Mouse (Mus musculus) stomach, embryonic 15.5 days (tissue): ENCODE measurements around the gene Crxos. TPM values are rescaled to one million over a fixed set of nuclear protein-coding genes. Genes with fewer than 3 reads are reported as not detected.
A peak's percentile ranks its signal among the peaks of the same experiment; 100 is the strongest.

ENCODE experiments used
- ATAC-seq: fragments of 200-750 bp; cut with Nextera tagmentation; 2 replicates; pipeline ENCODE4 v1.8.0; 2017; ENCODE audit warnings: low read depth, moderate number of reproducible peaks, moderate TSS enrichment; ENCODE audit not compliant: insufficient read depth, low FRiP score
- H3K27ac ChIP-seq: fragments of 300-500 bp; sonication (generic); 2 replicates; pipeline ENCODE4 v1.5.1; 2015; ENCODE audit warnings: mild to moderate bottlenecking, inconsistent platforms
- H3K27me3 ChIP-seq: fragments of 300-500 bp; sonication (generic); replicated peaks from 2 replicates; pipeline ENCODE4 v1.6.1; 2015; ENCODE audit warnings: inconsistent platforms
- H3K36me3 ChIP-seq: fragments of 300-500 bp; sonication (generic); 2 replicates; pipeline ENCODE4 v1.6.1; 2015; ENCODE audit warnings: inconsistent platforms
- H3K4me1 ChIP-seq: fragments of 300-500 bp; sonication (generic); 2 replicates; pipeline ENCODE4 v1.6.1; 2015; ENCODE audit warnings: inconsistent platforms
- H3K4me2 ChIP-seq: fragments of 300-500 bp; sonication (generic); 2 replicates; pipeline ENCODE4 v1.6.1; 2015; ENCODE audit warnings: mild to moderate bottlenecking, inconsistent platforms
- H3K4me3 ChIP-seq: fragments of 300-500 bp; sonication (generic); replicated peaks from 2 replicates; pipeline ENCODE4 v1.5.1; 2015; ENCODE audit warnings: inconsistent platforms
- H3K9ac ChIP-seq: fragments of 300-500 bp; sonication (generic); 2 replicates; pipeline ENCODE4 v1.6.1; 2015; ENCODE audit warnings: inconsistent platforms
- H3K9me3 ChIP-seq: fragments of 300-500 bp; sonication (generic); 2 replicates; pipeline ENCODE4 v1.6.1; 2016; ENCODE audit warnings: inconsistent platforms
- WGBS: fragments of 180-500 bp; shearing (Covaris S2); methylation state at CpG from one replicate; pipeline ENCODE4 v1.1.7; 2015; 5-methylcytosine and 5-hydroxymethylcytosine counted together
- polyA plus RNA-seq: library from polyadenylated mRNA; unstranded; fragments of >200 nt; fragmentation: Nextera tagmentation; extraction: Ambion mirVana; gene quantifications from 2 replicates; pipeline ENCODE4 v1.2.1, GENCODE M21; 2015

Gene Crxos
- polyA plus RNA-seq, 1 experiment from 2014 or later = not detected

DNA sequence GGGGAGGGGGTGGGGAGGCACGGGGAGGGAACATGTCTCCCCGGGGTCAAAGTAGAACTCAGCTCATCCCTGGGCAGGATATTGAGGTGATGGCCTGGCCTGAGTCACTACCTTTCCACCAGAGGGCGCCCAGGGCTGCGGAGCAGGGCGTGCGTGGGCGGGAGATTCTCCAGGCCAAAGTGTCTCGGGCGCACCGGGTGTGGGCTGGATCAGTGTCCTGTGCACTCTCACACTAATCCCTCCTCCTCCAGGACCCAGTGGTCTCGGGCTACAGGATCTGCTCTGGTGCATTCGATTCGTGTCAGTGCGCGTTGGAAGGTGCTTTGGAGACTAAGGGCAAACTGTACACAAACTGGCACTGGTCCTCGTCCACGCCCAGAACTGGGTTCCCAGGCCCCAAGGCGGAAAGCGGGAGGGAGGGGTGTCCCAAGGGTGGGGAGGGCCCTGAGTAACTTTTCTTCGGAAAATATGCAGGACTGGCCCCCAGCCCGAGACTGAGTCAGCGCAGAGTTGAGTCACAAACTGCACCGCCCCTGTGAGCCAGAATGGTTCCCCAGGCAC lies 66.0 kb downstream of the Crxos start:
- WGBS = 2% methylated on average over 23 of the region's 23 CpGs
- Histone ChIP-seq H3K27me3 (no peaks in the 10 kb centered on the region), H3K9ac (no peak overlapping the region), H3K4me3 (peak overlapping the region; percentile 28), H3K36me3 (peaks cover 29% of the 10 kb centered on the region), H3K4me1 (peaks cover 36% of the 10 kb centered on the region), H3K9me3 (no peaks in the 10 kb centered on the region), H3K4me2 (peak overlapping the region; percentile 62), H3K27ac (peak overlapping the region; percentile 77)
- ATAC-seq = peak; percentile 67

GRCm38 (mm10) chr7:15949216-15949790 lies 66.9 kb downstream of the Crxos start:
- Histone ChIP-seq H3K36me3 (peaks cover 26% of the 10 kb centered on the region), H3K9me3 (no peaks in the 10 kb centered on the region), H3K27ac (peak overlapping the region; percentile 77), H3K4me1 (peaks cover 32% of the 10 kb centered on the region), H3K9ac (no peak overlapping the region), H3K4me3 (no peak overlapping the region), H3K4me2 (peak overlapping the region; percentile 62), H3K27me3 (no peaks in the 10 kb centered on the region)
- no peak for ATAC-seq
- WGBS = 77% methylated on average over 7 of the region's 7 CpGs

GRCm38 (mm10) chr7:15950008-15950407 lies 67.6 kb downstream of the Crxos start:
- Histone ChIP-seq H3K4me3 (no peak overlapping the region), H3K9me3 (no peaks in the 10 kb centered on the region), H3K27me3 (no peaks in the 10 kb centered on the region), H3K27ac (no peak overlapping the region), H3K9ac (no peak overlapping the region), H3K4me1 (peaks cover 27% of the 10 kb centered on the region), H3K36me3 (peaks cover 30% of the 10 kb centered on the region), H3K4me2 (no peak overlapping the region)
- no peak for ATAC-seq
- WGBS = 80% methylated on average over 15 of the region's 15 CpGs

DNA sequence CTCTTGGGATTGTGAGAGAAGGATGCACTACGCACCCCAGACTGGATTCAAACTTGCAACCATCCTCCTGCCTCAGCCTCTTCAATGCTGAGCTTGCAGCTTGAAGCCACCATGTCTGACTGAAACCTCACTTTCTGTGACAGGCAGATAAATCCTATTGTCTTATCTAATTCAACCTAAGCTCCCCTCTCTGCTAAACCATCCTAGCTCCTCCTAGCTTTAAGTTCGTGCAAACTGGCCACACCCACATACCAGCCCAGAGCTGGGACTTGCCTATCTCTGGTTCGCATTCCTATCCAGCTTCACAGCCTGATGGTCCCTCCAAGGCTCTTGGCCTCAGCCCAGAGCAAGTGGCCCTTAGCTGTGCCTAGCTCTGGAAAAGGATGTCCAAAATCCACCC lies 70.0 kb downstream of the Crxos start:
- Histone ChIP-seq H3K27me3 (0 out of 2 replicates have a peak, but pooled peaks cover 2% of the 10 kb centered on the region), H3K36me3 (peaks cover 42% of the 10 kb centered on the region), H3K4me3 (no peak overlapping the region), H3K9ac (no peak overlapping the region), H3K9me3 (no peaks in the 10 kb centered on the region), H3K4me2 (no peak overlapping the region), H3K4me1 (peaks cover 25% of the 10 kb centered on the region), H3K27ac (no peak overlapping the region)
- 67% methylated on average over 3 of the region's 3 CpGs for WGBS
- ATAC-seq = peak; percentile 24; the same call in 1 of the 2 replicates

Other genes starting within 250 kb of the Crxos start
- gene Obox3, start 242.7 kb upstream of the Crxos start, polyA plus RNA-seq = not detected in 2 replicates
- not detected in 2 replicates for gene Obox5, start 132.5 kb upstream of the Crxos start, polyA plus RNA-seq
- gene Obox6, start 42.9 kb upstream of the Crxos start, polyA plus RNA-seq = not detected in 2 replicates
- gene Crx, start 2.6 kb upstream of the Crxos start, polyA plus RNA-seq = not detected in 2 replicates
- gene Selenow, start 39.8 kb downstream of the Crxos start, polyA plus RNA-seq = 686 and 711 TPM in 2 replicates
- 173 and 183 TPM in 2 replicates for gene Nop53, start 63.5 kb downstream of the Crxos start, polyA plus RNA-seq
- 49.0 and 49.6 TPM in 2 replicates for gene Ehd2, start 85.0 kb downstream of the Crxos start, polyA plus RNA-seq
- gene Bicra, start 165.3 kb downstream of the Crxos start, polyA plus RNA-seq = 5.8 and 7.2 TPM in 2 replicates
- gene Zfp541, start 179.2 kb downstream of the Crxos start, polyA plus RNA-seq = 0.04 and 0.10 TPM in 2 replicates
- gene Napa, start 215.8 kb downstream of the Crxos start, polyA plus RNA-seq = 175 and 176 TPM in 2 replicates
- 29.5 and 29.9 TPM in 2 replicates for gene Kptn, start 237.3 kb downstream of the Crxos start, polyA plus RNA-seq
- 0.30 and 0.35 TPM in 2 replicates for gene Slc8a2, start 247.2 kb downstream of the Crxos start, polyA plus RNA-seq